Mouse (Mus musculus): ENCODE measurements around the gene Meis1. TPM values are rescaled to one million over a fixed set of nuclear protein-coding genes. Genes with fewer than 3 reads are reported as not detected.

The Meis1 gene
- polyA plus RNA-seq, 1 experiment: 2.1 TPM

DNA sequence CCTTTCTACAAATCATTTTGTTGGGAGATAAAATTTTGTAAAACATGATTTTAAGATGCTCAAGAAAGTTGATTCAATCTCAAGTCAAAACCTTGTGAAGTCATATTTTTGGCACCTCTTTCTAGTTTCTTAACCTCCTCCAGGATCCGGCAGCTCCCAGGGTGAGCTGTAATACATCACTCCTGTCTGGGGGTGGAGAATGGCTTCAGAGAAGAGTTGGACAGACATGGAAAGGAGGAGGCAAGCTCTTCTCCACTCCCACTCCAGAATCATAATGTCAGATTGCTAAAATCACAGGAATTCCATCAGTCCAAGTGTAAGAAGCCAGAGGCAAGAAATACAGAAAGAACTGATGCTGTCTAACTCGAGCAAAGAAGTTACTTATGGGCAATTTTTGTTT lies 126.3 kb downstream of the Meis1 start:
- TF ChIP-seq POLR2A (IDR thresholded peaks at IDR 0.05; ENCODE audit: insufficient read depth, low read length) (no peak), CTCF (IDR thresholded peaks at IDR 0.05; ENCODE audit: low read depth, low read length) (no peak), EP300 (IDR thresholded peaks at IDR 0.05; ENCODE audit: insufficient read depth, low read depth, low read length) (no peak)
- Histone ChIP-seq H3K9me3 (replicated peaks; ENCODE audit: control insufficient read depth, insufficient read depth, low read length, poor library complexity, severe bottlenecking) (no peaks in the 10 kb centered on the region), H3K4me1 (ENCODE audit: control insufficient read depth, insufficient read depth, low read length) (no peaks in the 10 kb centered on the region), H3K9ac (ENCODE audit: low read depth, poor library complexity, severe bottlenecking) (no peak overlapping the region), H3K36me3 (ENCODE audit: control insufficient read depth, insufficient read depth, low read length, poor library complexity, severe bottlenecking) (no peaks in the 10 kb centered on the region), H3K4me3 (ENCODE audit: low read depth, low read length) (no peak overlapping the region), H3K27ac (ENCODE audit: insufficient read depth, low read length) (no peak overlapping the region), H3K27me3 (ENCODE audit: control insufficient read depth, insufficient read depth, low read length, poor library complexity, severe bottlenecking) (peaks cover 2% of the 10 kb centered on the region)

DNA sequence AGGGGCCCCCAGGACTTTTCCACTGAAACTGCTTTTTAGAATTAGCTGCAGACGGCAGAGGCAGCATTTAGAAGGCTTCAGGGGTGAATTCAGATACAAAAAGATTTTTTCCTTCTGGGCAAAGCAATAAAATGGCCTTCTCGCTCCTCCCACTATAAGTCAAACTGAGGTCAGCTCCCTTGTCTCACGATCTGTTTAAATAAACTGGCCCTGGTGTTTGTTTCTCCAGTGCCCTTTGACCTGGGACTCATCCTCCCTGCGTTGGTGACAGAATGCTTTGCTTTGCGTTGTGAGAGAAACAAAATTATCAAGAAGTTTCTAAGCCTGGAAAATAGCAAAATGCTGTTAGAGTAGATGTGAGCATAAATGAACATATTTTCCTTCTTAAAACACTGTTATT lies 129.6 kb downstream of the Meis1 start:
- Histone ChIP-seq H3K9ac (ENCODE audit: low read depth, poor library complexity, severe bottlenecking) (no peak overlapping the region), H3K27ac (ENCODE audit: insufficient read depth, low read length) (no peak overlapping the region), H3K36me3 (ENCODE audit: control insufficient read depth, insufficient read depth, low read length, poor library complexity, severe bottlenecking) (no peaks in the 10 kb centered on the region), H3K4me1 (ENCODE audit: control insufficient read depth, insufficient read depth, low read length) (no peaks in the 10 kb centered on the region), H3K27me3 (ENCODE audit: control insufficient read depth, insufficient read depth, low read length, poor library complexity, severe bottlenecking) (no peaks in the 10 kb centered on the region; the same call in 1 of the 2 replicates), H3K4me3 (ENCODE audit: low read depth, low read length) (no peak overlapping the region), H3K9me3 (replicated peaks; ENCODE audit: control insufficient read depth, insufficient read depth, low read length, poor library complexity, severe bottlenecking) (peaks cover 3% of the 10 kb centered on the region; the same call in 1 of the 2 replicates)
- TF ChIP-seq CTCF (IDR thresholded peaks at IDR 0.05; ENCODE audit: low read depth, low read length) (no peak), EP300 (IDR thresholded peaks at IDR 0.05; ENCODE audit: insufficient read depth, low read depth, low read length) (no peak), POLR2A (IDR thresholded peaks at IDR 0.05; ENCODE audit: insufficient read depth, low read length) (no peak)

DNA sequence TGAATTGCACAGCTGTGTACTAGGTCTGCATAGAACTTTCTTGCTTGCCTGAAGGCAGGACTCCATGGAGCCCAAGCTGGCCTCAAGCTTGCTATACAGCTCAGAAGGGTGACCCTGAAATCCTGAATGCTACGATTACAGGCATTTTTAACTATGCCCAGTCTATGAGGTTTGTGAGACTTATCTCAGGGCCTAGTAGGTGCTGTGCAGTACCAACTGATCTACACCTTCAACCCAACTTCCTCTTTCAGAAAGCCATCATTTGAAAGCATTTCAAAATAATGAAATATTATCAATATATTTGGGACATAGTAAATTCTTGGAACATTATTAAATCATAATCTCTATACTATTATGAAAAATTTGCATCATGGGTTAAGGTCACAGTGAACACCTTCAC lies 130.1 kb downstream of the Meis1 start:
- Histone ChIP-seq H3K4me3 (ENCODE audit: low read depth, low read length) (no peak overlapping the region), H3K9me3 (replicated peaks; ENCODE audit: control insufficient read depth, insufficient read depth, low read length, poor library complexity, severe bottlenecking) (peaks cover 3% of the 10 kb centered on the region; the same call in 1 of the 2 replicates), H3K4me1 (ENCODE audit: control insufficient read depth, insufficient read depth, low read length) (no peaks in the 10 kb centered on the region), H3K27me3 (ENCODE audit: control insufficient read depth, insufficient read depth, low read length, poor library complexity, severe bottlenecking) (no peaks in the 10 kb centered on the region), H3K36me3 (ENCODE audit: control insufficient read depth, insufficient read depth, low read length, poor library complexity, severe bottlenecking) (no peaks in the 10 kb centered on the region), H3K27ac (ENCODE audit: insufficient read depth, low read length) (no peak overlapping the region), H3K9ac (ENCODE audit: low read depth, poor library complexity, severe bottlenecking) (no peak overlapping the region)
- TF ChIP-seq EP300 (IDR thresholded peaks at IDR 0.05; ENCODE audit: insufficient read depth, low read depth, low read length): no peak
- TF ChIP-seq CTCF (IDR thresholded peaks at IDR 0.05; ENCODE audit: low read depth, low read length): no peak
- no peak for TF ChIP-seq POLR2A (IDR thresholded peaks at IDR 0.05; ENCODE audit: insufficient read depth, low read length)

DNA sequence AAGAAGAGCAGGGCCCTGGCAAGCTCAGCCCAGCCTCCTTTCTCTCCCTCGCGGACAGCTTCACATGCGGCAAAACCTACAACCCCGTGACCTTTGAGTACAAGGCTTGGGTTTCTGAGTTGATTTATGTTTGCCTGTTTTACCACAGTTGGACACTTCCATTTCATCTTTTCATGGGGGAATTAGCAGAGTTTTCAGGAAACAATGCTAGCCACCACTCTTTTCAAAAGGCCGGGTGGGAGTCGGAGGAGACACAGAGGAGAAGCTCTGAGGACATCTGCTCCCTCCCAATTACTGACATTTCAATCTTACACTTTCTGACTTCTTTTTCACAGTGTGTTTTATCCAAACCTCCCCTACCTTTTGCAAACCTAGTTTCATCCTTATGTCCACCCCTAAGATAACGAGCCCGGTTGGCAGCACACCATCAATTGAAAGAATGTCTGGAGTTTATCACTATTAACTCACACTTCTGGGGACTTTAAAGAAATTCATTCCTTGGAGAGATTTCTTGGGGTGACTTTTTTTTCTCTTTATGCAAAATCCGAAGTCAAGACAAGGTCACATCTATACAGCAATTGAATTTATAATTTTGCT lies 133.0 kb downstream of the Meis1 start:
- H3K9me3 ChIP-seq (replicated peaks; ENCODE audit: control insufficient read depth, insufficient read depth, low read length, poor library complexity, severe bottlenecking): peaks cover 3% of the 10 kb centered on the region; the same call in 1 of the 2 replicates
- H3K27ac ChIP-seq (ENCODE audit: insufficient read depth, low read length): no peak overlapping the region
- no peaks in the 10 kb centered on the region for H3K27me3 ChIP-seq (ENCODE audit: control insufficient read depth, insufficient read depth, low read length, poor library complexity, severe bottlenecking)
- H3K36me3 ChIP-seq (ENCODE audit: control insufficient read depth, insufficient read depth, low read length, poor library complexity, severe bottlenecking): no peaks in the 10 kb centered on the region
- no peak for TF ChIP-seq EP300 (IDR thresholded peaks at IDR 0.05; ENCODE audit: insufficient read depth, low read depth, low read length)
- TF ChIP-seq POLR2A (IDR thresholded peaks at IDR 0.05; ENCODE audit: insufficient read depth, low read length): no peak
- no peak for TF ChIP-seq CTCF (IDR thresholded peaks at IDR 0.05; ENCODE audit: low read depth, low read length)
- H3K9ac ChIP-seq (ENCODE audit: low read depth, poor library complexity, severe bottlenecking): no peak overlapping the region
- H3K4me1 ChIP-seq (ENCODE audit: control insufficient read depth, insufficient read depth, low read length): no peaks in the 10 kb centered on the region
- no peak overlapping the region for H3K4me3 ChIP-seq (ENCODE audit: low read depth, low read length)

DNA sequence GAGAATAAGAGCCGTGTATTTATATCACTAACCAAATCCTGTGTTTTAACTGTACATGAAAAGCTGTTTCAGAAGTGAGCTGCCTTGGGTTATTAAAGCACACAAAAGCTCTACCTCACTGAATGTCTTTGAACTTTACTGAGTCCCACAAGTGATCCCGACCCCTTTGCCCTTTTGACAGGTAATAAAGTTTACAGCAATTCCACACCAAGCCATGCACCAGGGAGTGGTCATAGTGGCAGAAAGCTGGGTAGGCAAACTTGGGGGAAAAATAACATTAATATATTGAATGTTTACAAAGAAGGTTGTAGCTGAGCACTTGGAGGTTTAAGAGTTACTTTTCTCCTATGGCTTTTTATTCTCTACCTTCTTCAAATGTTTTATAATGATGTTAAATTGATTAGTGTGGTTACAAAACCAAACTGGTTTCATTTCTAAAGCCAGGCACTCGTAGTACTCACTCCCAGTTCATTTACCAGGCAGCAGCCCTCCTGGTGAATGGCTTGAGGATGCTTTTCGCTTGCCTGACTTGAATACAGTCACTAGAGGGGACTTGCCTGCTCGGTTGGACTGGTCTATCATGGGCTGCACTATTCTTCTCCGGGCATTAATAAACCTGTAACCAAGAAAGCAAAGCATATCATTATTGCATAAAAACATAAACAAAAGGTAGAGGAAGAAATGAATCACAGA lies 133.6 kb downstream of the Meis1 start:
- no peak overlapping the region for H3K4me3 ChIP-seq (ENCODE audit: low read depth, low read length)
- TF ChIP-seq CTCF (IDR thresholded peaks at IDR 0.05; ENCODE audit: low read depth, low read length) (no peak), EP300 (IDR thresholded peaks at IDR 0.05; ENCODE audit: insufficient read depth, low read depth, low read length) (no peak)
- no peaks in the 10 kb centered on the region for H3K4me1 ChIP-seq (ENCODE audit: control insufficient read depth, insufficient read depth, low read length)
- H3K9me3 ChIP-seq (replicated peaks; ENCODE audit: control insufficient read depth, insufficient read depth, low read length, poor library complexity, severe bottlenecking): peaks cover 3% of the 10 kb centered on the region; the same call in 1 of the 2 replicates
- no peaks in the 10 kb centered on the region for H3K27me3 ChIP-seq (ENCODE audit: control insufficient read depth, insufficient read depth, low read length, poor library complexity, severe bottlenecking)
- no peak overlapping the region for H3K27ac ChIP-seq (ENCODE audit: insufficient read depth, low read length)
- no peak overlapping the region for H3K9ac ChIP-seq (ENCODE audit: low read depth, poor library complexity, severe bottlenecking)
- no peaks in the 10 kb centered on the region for H3K36me3 ChIP-seq (ENCODE audit: control insufficient read depth, insufficient read depth, low read length, poor library complexity, severe bottlenecking)

DNA sequence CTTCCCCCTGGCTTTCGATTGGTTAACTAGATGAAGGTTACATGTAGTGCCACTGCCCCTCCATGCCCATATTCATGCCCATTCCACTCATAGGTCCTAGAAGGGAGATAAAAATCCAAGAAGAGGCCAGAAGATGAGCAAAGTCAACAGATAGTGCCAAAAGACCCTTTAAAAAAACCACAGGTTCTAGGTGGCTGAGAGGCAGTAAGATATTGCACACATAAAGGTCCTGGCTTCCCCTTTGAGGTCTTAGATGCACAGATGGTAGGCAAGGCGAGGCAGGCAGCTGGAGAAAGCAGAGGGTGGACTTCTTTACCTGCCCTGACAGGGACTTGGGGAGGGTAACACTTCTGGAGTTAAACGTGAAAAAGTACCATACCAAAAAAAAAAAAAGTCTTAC lies 134.8 kb downstream of the Meis1 start:
- H3K9me3 ChIP-seq (replicated peaks; ENCODE audit: control insufficient read depth, insufficient read depth, low read length, poor library complexity, severe bottlenecking): peaks cover 3% of the 10 kb centered on the region; the same call in 1 of the 2 replicates
- no peaks in the 10 kb centered on the region for H3K4me1 ChIP-seq (ENCODE audit: control insufficient read depth, insufficient read depth, low read length)
- no peak overlapping the region for H3K27ac ChIP-seq (ENCODE audit: insufficient read depth, low read length)

More for the DNA sequence above, 134.8 kb downstream of the Meis1 start:
- no peak for TF ChIP-seq POLR2A (IDR thresholded peaks at IDR 0.05; ENCODE audit: insufficient read depth, low read length)
- no peak for TF ChIP-seq CTCF (IDR thresholded peaks at IDR 0.05; ENCODE audit: low read depth, low read length)
- no peak for TF ChIP-seq EP300 (IDR thresholded peaks at IDR 0.05; ENCODE audit: insufficient read depth, low read depth, low read length)
- Histone ChIP-seq H3K36me3 (ENCODE audit: control insufficient read depth, insufficient read depth, low read length, poor library complexity, severe bottlenecking) (no peaks in the 10 kb centered on the region), H3K27me3 (ENCODE audit: control insufficient read depth, insufficient read depth, low read length, poor library complexity, severe bottlenecking) (no peaks in the 10 kb centered on the region; the same call in 1 of the 2 replicates), H3K4me3 (ENCODE audit: low read depth, low read length) (no peak overlapping the region), H3K9ac (ENCODE audit: low read depth, poor library complexity, severe bottlenecking) (no peak overlapping the region)
